Mouse (Mus musculus): ENCODE data around the gene Wdr81. TPM values are rescaled to one million over a fixed set of nuclear protein-coding genes. Genes with fewer than 3 reads are reported as not detected.

The Wdr81 gene
- polyA plus RNA-seq, 1 experiment from 2014 or later: 21.8 TPM

- H3K36me3 ChIP-seq (ENCODE audit: control insufficient read depth, insufficient read depth, low read length): no peaks in the 10 kb centered on the region
- H3K27ac ChIP-seq (ENCODE audit: low read depth, low read length): peak overlapping the region; percentile 22; the same call in 1 of the 2 replicates
- no peak for DNase-seq (ENCODE audit: low spot score)
- no peak for ATAC-seq (replicated peaks; ENCODE audit: low FRiP score)
- WGBS: 55% methylated on average over 5 of the region's 5 CpGs
- no peaks in the 10 kb centered on the region for H3K27me3 ChIP-seq (replicated peaks; ENCODE audit: control insufficient read depth, insufficient read depth, low read length)
- H3K4me1 ChIP-seq (replicated peaks; ENCODE audit: control insufficient read depth, insufficient read depth, low read length): peaks cover 7% of the 10 kb centered on the region
- H3K9ac ChIP-seq (ENCODE audit: low read depth, low read length): peak overlapping the region; percentile 49; the same call in 1 of the 2 replicates
- peak overlapping the region; percentile 64 for H3K4me2 ChIP-seq
- H3K9me3 ChIP-seq (ENCODE audit: control insufficient read depth, low read length): no peaks in the 10 kb centered on the region
- peak overlapping the region; percentile 51 for H3K4me3 ChIP-seq (ENCODE audit: low read depth, low read length)
Measured at GRCm38 (mm10) chr11:75420810-75421374, 33.6 kb downstream of the Wdr81 start.

GRCm38 (mm10) chr11:75420037-75420436 is 34.5 kb downstream of the Wdr81 start:
- ATAC-seq (replicated peaks; ENCODE audit: low FRiP score): no peak
- 75% methylated on average over 7 of the region's 7 CpGs for WGBS

GRCm38 (mm10) chr11:75415994-75416393 is 38.5 kb downstream of the Wdr81 start:
- DNase-seq (ENCODE audit: low spot score): no peak
- Histone ChIP-seq H3K4me2 (no peak overlapping the region), H3K4me3 (ENCODE audit: low read depth, low read length) (no peak overlapping the region), H3K9ac (ENCODE audit: low read depth, low read length) (no peak overlapping the region), H3K9me3 (ENCODE audit: control insufficient read depth, low read length) (no peaks in the 10 kb centered on the region), H3K36me3 (ENCODE audit: control insufficient read depth, insufficient read depth, low read length) (no peaks in the 10 kb centered on the region), H3K27ac (ENCODE audit: low read depth, low read length) (no peak overlapping the region), H3K27me3 (replicated peaks; ENCODE audit: control insufficient read depth, insufficient read depth, low read length) (no peaks in the 10 kb centered on the region), H3K4me1 (replicated peaks; ENCODE audit: control insufficient read depth, insufficient read depth, low read length) (peaks cover 1% of the 10 kb centered on the region; the same call in 1 of the 2 replicates)
- ATAC-seq (replicated peaks; ENCODE audit: low FRiP score): no peak
- 83% methylated on average over 13 of the region's 13 CpGs for WGBS

More at GRCm38 (mm10) chr11:75420037-75420436, 34.5 kb downstream of the Wdr81 start:
- no peak overlapping the region for H3K4me3 ChIP-seq (ENCODE audit: low read depth, low read length)
- no peaks in the 10 kb centered on the region for H3K36me3 ChIP-seq (ENCODE audit: control insufficient read depth, insufficient read depth, low read length)
- H3K27me3 ChIP-seq (replicated peaks; ENCODE audit: control insufficient read depth, insufficient read depth, low read length): no peaks in the 10 kb centered on the region
- no peaks in the 10 kb centered on the region for H3K9me3 ChIP-seq (ENCODE audit: control insufficient read depth, low read length)
- no peak for DNase-seq (ENCODE audit: low spot score)
- no peak overlapping the region for H3K4me2 ChIP-seq
- peaks cover 7% of the 10 kb centered on the region for H3K4me1 ChIP-seq (replicated peaks; ENCODE audit: control insufficient read depth, insufficient read depth, low read length)
- no peak overlapping the region for H3K9ac ChIP-seq (ENCODE audit: low read depth, low read length)
- no peak overlapping the region for H3K27ac ChIP-seq (ENCODE audit: low read depth, low read length)

GRCm38 (mm10) chr11:75415096-75415495 is 39.4 kb downstream of the Wdr81 start:
- Histone ChIP-seq H3K4me1 (replicated peaks; ENCODE audit: control insufficient read depth, insufficient read depth, low read length) (no peaks in the 10 kb centered on the region), H3K4me2 (no peak overlapping the region), H3K4me3 (ENCODE audit: low read depth, low read length) (no peak overlapping the region), H3K27me3 (replicated peaks; ENCODE audit: control insufficient read depth, insufficient read depth, low read length) (no peaks in the 10 kb centered on the region), H3K9ac (ENCODE audit: low read depth, low read length) (no peak overlapping the region), H3K27ac (ENCODE audit: low read depth, low read length) (no peak overlapping the region), H3K9me3 (ENCODE audit: control insufficient read depth, low read length) (no peaks in the 10 kb centered on the region), H3K36me3 (ENCODE audit: control insufficient read depth, insufficient read depth, low read length) (no peaks in the 10 kb centered on the region)
- ATAC-seq (replicated peaks; ENCODE audit: low FRiP score): no peak
- DNase-seq (ENCODE audit: low spot score): no peak
- 38% methylated on average over 7 of the region's 7 CpGs for WGBS

- peak; percentile 20 for DNase-seq (ENCODE audit: low spot score)
- Histone ChIP-seq H3K4me3 (ENCODE audit: low read depth, low read length) (no peak overlapping the region), H3K27ac (ENCODE audit: low read depth, low read length) (no peak overlapping the region), H3K9me3 (ENCODE audit: control insufficient read depth, low read length) (no peaks in the 10 kb centered on the region), H3K9ac (ENCODE audit: low read depth, low read length) (no peak overlapping the region), H3K4me2 (no peak overlapping the region), H3K27me3 (replicated peaks; ENCODE audit: control insufficient read depth, insufficient read depth, low read length) (no peaks in the 10 kb centered on the region), H3K36me3 (ENCODE audit: control insufficient read depth, insufficient read depth, low read length) (no peaks in the 10 kb centered on the region), H3K4me1 (replicated peaks; ENCODE audit: control insufficient read depth, insufficient read depth, low read length) (no peaks in the 10 kb centered on the region; the same call in 1 of the 2 replicates)
- ATAC-seq (replicated peaks; ENCODE audit: low FRiP score): no peak
- WGBS: 77% methylated on average over 7 of the region's 7 CpGs
Measured at GRCm38 (mm10) chr11:75410591-75410990, 43.9 kb downstream of the Wdr81 start.

GRCm38 (mm10) chr11:75409679-75410575 is 44.6 kb downstream of the Wdr81 start:
- no peaks in the 10 kb centered on the region for H3K36me3 ChIP-seq (ENCODE audit: control insufficient read depth, insufficient read depth, low read length)
- H3K27me3 ChIP-seq (replicated peaks; ENCODE audit: control insufficient read depth, insufficient read depth, low read length): no peaks in the 10 kb centered on the region
- no peak overlapping the region for H3K4me2 ChIP-seq
- H3K4me3 ChIP-seq (ENCODE audit: low read depth, low read length): no peak overlapping the region
- WGBS: 70% methylated on average over 17 of the region's 17 CpGs
- ATAC-seq (replicated peaks; ENCODE audit: low FRiP score) (no peak), DNase-seq (ENCODE audit: low spot score) (peak; percentile 25)
- no peak overlapping the region for H3K9ac ChIP-seq (ENCODE audit: low read depth, low read length)
- no peaks in the 10 kb centered on the region; the same call in 1 of the 2 replicates for H3K4me1 ChIP-seq (replicated peaks; ENCODE audit: control insufficient read depth, insufficient read depth, low read length)
- H3K9me3 ChIP-seq (ENCODE audit: control insufficient read depth, low read length): no peaks in the 10 kb centered on the region
- no peak overlapping the region for H3K27ac ChIP-seq (ENCODE audit: low read depth, low read length)

GRCm38 (mm10) chr11:75406865-75407264 is 47.7 kb downstream of the Wdr81 start:
- ATAC-seq (replicated peaks; ENCODE audit: low FRiP score): no peak
- DNase-seq (ENCODE audit: low spot score): no peak
- no peaks in the 10 kb centered on the region for H3K27me3 ChIP-seq (replicated peaks; ENCODE audit: control insufficient read depth, insufficient read depth, low read length)
- no peaks in the 10 kb centered on the region for H3K36me3 ChIP-seq (ENCODE audit: control insufficient read depth, insufficient read depth, low read length)
- H3K27ac ChIP-seq (ENCODE audit: low read depth, low read length): no peak overlapping the region
- H3K4me3 ChIP-seq (ENCODE audit: low read depth, low read length): no peak overlapping the region
- no peak overlapping the region for H3K4me2 ChIP-seq
- WGBS: 28% methylated on average over 3 of the region's 3 CpGs
- H3K4me1 ChIP-seq (replicated peaks; ENCODE audit: control insufficient read depth, insufficient read depth, low read length): no peaks in the 10 kb centered on the region; the same call in 1 of the 2 replicates
- H3K9me3 ChIP-seq (ENCODE audit: control insufficient read depth, low read length): no peaks in the 10 kb centered on the region
- no peak overlapping the region for H3K9ac ChIP-seq (ENCODE audit: low read depth, low read length)

- H3K36me3 ChIP-seq (ENCODE audit: control insufficient read depth, insufficient read depth, low read length): no peaks in the 10 kb centered on the region
- DNase-seq (ENCODE audit: low spot score): no peak
- ATAC-seq (replicated peaks; ENCODE audit: low FRiP score): no peak
- H3K27ac ChIP-seq (ENCODE audit: low read depth, low read length): no peak overlapping the region
- H3K9ac ChIP-seq (ENCODE audit: low read depth, low read length): no peak overlapping the region
- 64% methylated on average over 4 of the region's 4 CpGs for WGBS
- H3K4me3 ChIP-seq (ENCODE audit: low read depth, low read length): no peak overlapping the region
- no peaks in the 10 kb centered on the region for H3K27me3 ChIP-seq (replicated peaks; ENCODE audit: control insufficient read depth, insufficient read depth, low read length)
- no peaks in the 10 kb centered on the region for H3K9me3 ChIP-seq (ENCODE audit: control insufficient read depth, low read length)
- no peaks in the 10 kb centered on the region; the same call in 1 of the 2 replicates for H3K4me1 ChIP-seq (replicated peaks; ENCODE audit: control insufficient read depth, insufficient read depth, low read length)
- no peak overlapping the region for H3K4me2 ChIP-seq
Measured at GRCm38 (mm10) chr11:75406104-75406503, 48.4 kb downstream of the Wdr81 start.
